Mouse (Mus musculus) testis, adult 2 months (tissue): ENCODE results near the gene Nhp2.

Experiments used
- CTCF ChIP-seq: fragments of 200-500 bp; IDR thresholded peaks from 2 replicates; pipeline ENCODE4 v1.5.1; 2012; ENCODE audit warnings: low read depth, mild to moderate bottlenecking, inconsistent platforms, low read length, moderate library complexity; ENCODE audit not compliant: control insufficient read depth, insufficient read depth, insufficient replicate concordance
- POLR2A ChIP-seq: fragments of 200-500 bp; IDR thresholded peaks from 2 replicates; pipeline ENCODE4 v1.6.1; 2012; ENCODE audit warnings: low read depth, mild to moderate bottlenecking, inconsistent platforms, low read length, moderate library complexity; ENCODE audit not compliant: control insufficient read depth

DNA sequence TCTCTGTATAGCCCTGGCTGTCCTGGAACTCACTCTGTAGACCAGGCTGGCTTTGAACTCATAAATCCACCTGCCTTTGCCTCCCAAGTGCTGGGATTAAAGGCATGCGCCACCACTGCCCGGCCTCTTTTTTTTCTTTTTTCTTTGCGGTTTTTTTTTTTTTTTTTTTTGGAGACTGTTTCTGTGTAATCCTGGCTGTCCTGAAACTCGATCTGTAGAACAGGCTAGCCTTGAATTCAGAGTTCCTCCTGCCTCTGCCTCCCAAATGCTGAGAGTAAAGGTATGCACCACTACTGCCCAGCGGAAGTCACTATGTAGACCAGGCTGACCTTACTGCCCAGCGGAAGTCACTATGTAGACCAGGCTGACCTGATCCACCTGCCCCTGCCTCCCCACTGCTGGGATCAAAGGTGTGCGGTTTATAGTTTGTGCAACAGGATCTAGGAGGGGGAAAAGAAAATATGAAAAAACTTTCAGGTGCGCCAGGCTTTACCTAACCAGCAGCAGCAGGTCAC, 584 bp upstream of the Nhp2 start:
- TF ChIP-seq CTCF (no peak), POLR2A (no peak)
